Mouse (Mus musculus): ENCODE results near the gene Sar1b. TPM values are rescaled to one million over a fixed set of nuclear protein-coding genes. Genes with fewer than 3 reads are reported as not detected.
"Not testable (repeated sequence)": the region's sequence is repeated elsewhere in the genome, so short reads cannot be mapped to it uniquely, and the experiment has no call there.

The Sar1b gene
- total RNA-seq (2015) (103 and 111 TPM in 2 replicates), total RNA-seq (2017) (47.7 and 53.2 TPM in 2 replicates)

- ATAC-seq (ENCODE audit: poor library complexity, severe bottlenecking): peak; percentile 100
Measured at GRCm38 (mm10) chr11:51763213-51763907, at the start of gene Sar1b, which contains the start of gene Sec24a. Sar1b (plus strand) TSS chr11:51763687. Sec24a (minus strand) TSS chr11:51763634.

DNA sequence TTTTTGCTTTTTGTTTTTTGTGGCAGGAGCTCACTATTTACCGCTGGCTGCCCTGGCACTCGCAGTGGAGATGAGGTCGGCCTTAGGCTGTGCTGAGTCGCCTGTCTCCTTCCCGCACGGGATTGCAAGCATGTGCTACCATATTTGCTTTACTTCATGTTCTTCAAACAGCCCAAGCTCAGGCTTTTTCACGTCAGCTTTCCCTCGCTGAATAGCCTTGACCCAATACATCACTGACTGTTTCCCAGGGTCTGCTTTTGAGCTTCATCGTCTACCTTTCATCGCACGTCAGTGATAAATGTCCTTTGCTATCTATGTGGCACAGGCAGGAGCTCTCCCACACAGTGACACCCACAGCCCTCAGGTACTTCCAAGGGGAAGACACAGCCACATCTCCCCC is 42.4 kb upstream of the Sar1b start:
- ATAC-seq (ENCODE audit: poor library complexity, severe bottlenecking): no peak

GRCm38 (mm10) chr11:51732883-51733282 is 30.6 kb upstream of the Sar1b start:
- ATAC-seq (ENCODE audit: poor library complexity, severe bottlenecking): no peak

GRCm38 (mm10) chr11:51734218-51734617 is 29.3 kb upstream of the Sar1b start:
- ATAC-seq (ENCODE audit: poor library complexity, severe bottlenecking): not testable (repeated sequence)

- ATAC-seq (ENCODE audit: poor library complexity, severe bottlenecking): no peak
Measured at GRCm38 (mm10) chr11:51738651-51739403, 24.7 kb upstream of the Sar1b start.

GRCm38 (mm10) chr11:51740701-51741100 is 22.8 kb upstream of the Sar1b start:
- ATAC-seq (ENCODE audit: poor library complexity, severe bottlenecking): no peak

DNA sequence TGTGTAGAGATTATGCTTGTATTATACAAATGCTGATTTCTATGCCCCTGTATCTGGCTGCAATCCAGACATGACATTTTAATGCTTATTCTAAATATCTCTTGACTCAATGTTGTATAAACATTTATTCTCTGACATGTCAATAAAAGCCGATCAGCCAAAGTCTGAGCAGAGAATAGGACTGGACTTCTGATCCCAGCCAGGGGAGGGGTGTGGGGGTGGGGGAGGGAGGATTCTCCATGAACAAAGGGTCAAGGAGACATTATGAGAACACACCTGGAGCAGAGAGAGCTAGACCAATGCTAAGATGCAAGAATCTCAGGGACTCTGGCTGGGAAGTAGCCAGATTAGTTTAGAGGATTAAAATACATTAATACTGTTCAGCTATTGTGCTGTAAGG is 17.4 kb upstream of the Sar1b start:
- ATAC-seq (ENCODE audit: poor library complexity, severe bottlenecking): no peak

DNA sequence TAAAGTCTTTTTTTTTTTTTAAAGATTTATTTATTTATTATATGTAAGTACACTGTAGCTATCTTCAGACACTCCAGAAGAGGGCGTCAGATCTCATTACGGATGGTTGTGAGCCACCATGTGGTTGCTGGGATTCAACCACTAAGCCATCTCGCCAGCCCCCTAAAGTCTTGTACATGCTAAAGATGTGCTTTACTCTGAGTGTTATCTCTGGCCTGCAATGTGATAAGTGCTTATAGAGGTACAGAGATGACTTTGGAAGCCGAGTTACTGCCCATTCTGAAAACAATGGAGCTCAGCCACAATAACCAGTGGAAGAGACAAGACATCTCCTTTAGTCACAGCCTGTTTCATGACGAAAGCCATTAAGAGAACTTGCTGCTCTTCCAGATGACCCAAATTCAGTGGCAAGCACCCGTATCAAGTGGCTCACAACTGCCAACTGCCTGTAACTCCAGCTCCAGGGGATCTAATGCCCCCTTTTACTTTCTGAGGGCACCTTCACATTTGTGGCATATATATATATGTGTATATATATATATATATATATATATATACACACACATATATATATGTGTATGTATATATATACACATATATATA is 11.8 kb upstream of the Sar1b start:
- ATAC-seq (ENCODE audit: poor library complexity, severe bottlenecking): not testable (repeated sequence)

GRCm38 (mm10) chr11:51755621-51756311 is 7.7 kb upstream of the Sar1b start:
- ATAC-seq (ENCODE audit: poor library complexity, severe bottlenecking): peak; percentile 28

GRCm38 (mm10) chr11:51756352-51756771 is 7.1 kb upstream of the Sar1b start:
- ATAC-seq (ENCODE audit: poor library complexity, severe bottlenecking): peak; percentile 97

GRCm38 (mm10) chr11:51757023-51757422 is 6.5 kb upstream of the Sar1b start:
- no peak for ATAC-seq (ENCODE audit: poor library complexity, severe bottlenecking)

- ATAC-seq (ENCODE audit: poor library complexity, severe bottlenecking): no peak
Measured at GRCm38 (mm10) chr11:51757625-51758024, 5.9 kb upstream of the Sar1b start.

DNA sequence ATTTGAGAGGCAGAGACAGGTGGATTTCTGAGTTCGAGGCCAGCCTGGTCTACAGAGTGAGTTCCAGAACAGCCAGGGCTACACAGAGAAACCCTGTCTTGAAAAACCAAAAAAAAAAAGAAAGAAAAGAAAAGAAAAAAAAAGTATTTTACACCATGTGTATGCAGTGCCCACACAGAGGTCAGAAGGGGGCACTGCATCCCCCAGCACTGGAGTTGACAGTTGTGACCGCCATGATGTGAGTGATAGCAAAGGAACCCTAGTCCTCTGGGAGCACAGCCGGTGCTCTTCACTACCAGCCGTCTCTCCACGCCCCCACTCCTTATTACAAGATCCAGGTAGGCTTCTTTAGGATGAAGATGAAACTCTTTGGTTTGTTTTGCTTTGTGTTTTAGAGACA is 5.3 kb upstream of the Sar1b start:
- ATAC-seq (ENCODE audit: poor library complexity, severe bottlenecking): not testable (repeated sequence)

DNA sequence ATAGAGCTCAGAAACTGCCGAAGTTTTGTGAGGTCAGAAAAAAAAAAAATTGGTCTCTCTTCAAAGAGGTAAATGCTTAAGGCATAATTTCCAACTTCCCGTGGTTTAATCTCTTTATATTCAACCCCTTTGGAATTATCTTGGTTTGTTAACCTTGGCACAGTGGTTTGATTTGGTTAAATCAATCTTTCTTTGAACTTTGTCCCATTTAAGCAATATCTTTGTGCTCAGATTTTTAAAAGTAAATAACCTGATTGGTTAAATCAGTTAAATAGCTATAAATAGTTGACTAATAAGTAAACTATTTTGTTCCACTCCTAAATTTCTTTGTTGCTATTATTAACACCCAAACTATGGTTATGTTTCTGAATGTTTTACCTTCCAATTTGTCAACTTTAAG is 4.2 kb upstream of the Sar1b start:
- no peak for ATAC-seq (ENCODE audit: poor library complexity, severe bottlenecking)

- ATAC-seq (ENCODE audit: poor library complexity, severe bottlenecking): no peak
Measured at GRCm38 (mm10) chr11:51759941-51760657, 3.4 kb upstream of the Sar1b start.

- no peak for ATAC-seq (ENCODE audit: poor library complexity, severe bottlenecking)
Measured at GRCm38 (mm10) chr11:51761241-51761640, 2.2 kb upstream of the Sar1b start.

- peak; percentile 17; the same call in 1 of the 2 replicates for ATAC-seq (ENCODE audit: poor library complexity, severe bottlenecking)
Measured at GRCm38 (mm10) chr11:51763955-51764354, 468 bp downstream of the Sar1b start.

- no peak for ATAC-seq (ENCODE audit: poor library complexity, severe bottlenecking)
Measured at GRCm38 (mm10) chr11:51764816-51765215, 1.3 kb downstream of the Sar1b start.

- no peak for ATAC-seq (ENCODE audit: poor library complexity, severe bottlenecking)
Measured at GRCm38 (mm10) chr11:51767579-51768220, 4.2 kb downstream of the Sar1b start.

- no peak for ATAC-seq (ENCODE audit: poor library complexity, severe bottlenecking)
Measured at GRCm38 (mm10) chr11:51768296-51768695, 4.8 kb downstream of the Sar1b start.

All from megakaryocyte, adult 5-6 weeks (primary cell).